9 mouse cellular contexts compared by ENCODE assay signal in the genomic region with DNA sequence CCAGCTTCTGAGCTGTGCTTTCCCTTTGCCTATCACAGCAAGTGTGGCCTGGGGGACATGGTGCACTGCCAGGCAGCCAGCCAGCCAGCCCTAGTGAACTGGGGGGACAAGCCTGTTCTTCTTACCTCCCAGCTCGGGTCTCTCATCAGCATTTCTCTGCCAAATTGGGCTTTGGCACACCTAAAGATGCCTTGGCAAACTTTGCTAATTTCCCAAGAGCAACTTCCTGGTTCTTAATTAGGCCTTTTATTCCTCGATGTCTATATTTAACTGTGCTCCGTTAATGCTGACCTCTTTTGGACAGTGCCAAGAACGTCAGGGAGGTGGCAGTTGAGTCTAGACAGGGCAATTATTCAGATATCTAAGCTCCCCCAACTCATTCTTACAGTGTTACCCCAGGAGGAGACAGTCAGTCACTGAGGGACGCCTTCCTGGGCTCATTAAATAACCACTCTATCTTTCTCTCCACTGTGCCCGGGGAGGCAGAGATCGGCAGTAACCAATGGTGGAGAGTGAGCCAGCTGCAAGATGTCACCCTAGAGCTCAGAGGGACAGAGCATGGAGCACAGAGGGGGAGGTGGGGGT.
DNase-seq lines count a peak whose midpoint lies in the region; ATAC-seq and TF ChIP-seq lines count a peak whose summit lies in the region.
"Had no signal": no experiment of that assay in that cellular context is flagged by ENCODE, and none has a peak within 500 bp of the region (broad histone marks: within the 10 kb centered on the region; RNA-seq: fewer than 3 reads in every experiment).

No protein-coding gene starts in this region.

- no peak overlapping the region for H3K4me2 ChIP-seq in forebrain, embryonic 12.5 days
- H3K4me2 ChIP-seq in forebrain, embryonic 11.5 days (ENCODE audit: low read depth, low read length, severe bottlenecking) = no peak overlapping the region
- no peak overlapping the region for H3K4me2 ChIP-seq in lung, embryonic 16.5 days (ENCODE audit: low read depth, low read length)
- peak overlapping the region; percentile 21; the same call in 1 of the 2 replicates for H3K4me2 ChIP-seq in heart, postnatal 0 days (ENCODE audit: low read depth, low read length)
- no peak overlapping the region for H3K4me2 ChIP-seq in midbrain, embryonic 14.5 days (ENCODE audit: low read length)

- no peak for TF ChIP-seq CTCF in heart, postnatal 0 days (IDR thresholded peaks at IDR 0.05; ENCODE audit: low read depth)

- H3K4me3 ChIP-seq in forebrain, embryonic 12.5 days (replicated peaks) = no peak overlapping the region
- no peak overlapping the region for H3K4me3 ChIP-seq in forebrain, embryonic 11.5 days (ENCODE audit: low read depth, low read length)
- no peak overlapping the region for H3K4me3 ChIP-seq in lung, embryonic 16.5 days (ENCODE audit: low read length)
- no peak overlapping the region for H3K4me3 ChIP-seq in heart, postnatal 0 days (ENCODE audit: low read depth, low read length)
- H3K4me3 ChIP-seq in midbrain, embryonic 14.5 days (replicated peaks; ENCODE audit: low read depth, low read length) = no peak overlapping the region

- no peaks in the 10 kb centered on the region for H3K9me3 ChIP-seq in forebrain, embryonic 12.5 days
- no peaks in the 10 kb centered on the region for H3K9me3 ChIP-seq in forebrain, embryonic 11.5 days (ENCODE audit: control insufficient read depth, low read length)
- H3K9me3 ChIP-seq in lung, embryonic 16.5 days (ENCODE audit: control insufficient read depth, low read length) = no peaks in the 10 kb centered on the region
- no peaks in the 10 kb centered on the region for H3K9me3 ChIP-seq in heart, postnatal 0 days (replicated peaks; ENCODE audit: control insufficient read depth, low read length)
- H3K9me3 ChIP-seq in midbrain, embryonic 14.5 days (ENCODE audit: control insufficient read depth, low read length) = no peaks in the 10 kb centered on the region

- H3K36me3 ChIP-seq in forebrain, embryonic 12.5 days (replicated peaks) = no peaks in the 10 kb centered on the region
- H3K36me3 ChIP-seq in forebrain, embryonic 11.5 days (ENCODE audit: control insufficient read depth, insufficient read depth, low read length) = no peaks in the 10 kb centered on the region
- H3K36me3 ChIP-seq in lung, embryonic 16.5 days (ENCODE audit: control insufficient read depth, insufficient read depth, low read length) = no peaks in the 10 kb centered on the region
- no peaks in the 10 kb centered on the region for H3K36me3 ChIP-seq in heart, postnatal 0 days (replicated peaks; ENCODE audit: control insufficient read depth, insufficient read depth, low read length)
- H3K36me3 ChIP-seq in midbrain, embryonic 14.5 days (ENCODE audit: control insufficient read depth, insufficient read depth, low read length) = no peaks in the 10 kb centered on the region

- DNase-seq in forebrain, embryonic 11.5 days (ENCODE audit: low spot score) = no peak
- DNase-seq in lung, postnatal 25 days (ENCODE audit: low spot score) = no peak
- DNase-seq in heart, postnatal 0 days (ENCODE audit: low spot score) = peak; percentile 77
- DNase-seq in midbrain, embryonic 14.5 days = peak; percentile 34
- no peak for DNase-seq in adrenal gland, adult 8-10 months
- no peak for DNase-seq in embryo, embryonic 10.5 days (ENCODE audit: low spot score)
- DNase-seq: B cell, adult 2 months had no signal

- ATAC-seq in forebrain, embryonic 12.5 days (ENCODE audit: low FRiP score) = peak; percentile 71; the same call in 1 of the 2 replicates
- ATAC-seq in forebrain, embryonic 11.5 days (replicated peaks; ENCODE audit: low FRiP score) = no peak
- ATAC-seq in lung, embryonic 16.5 days (ENCODE audit: low read depth) = peak; percentile 78
- peak; percentile 98 for ATAC-seq in heart, postnatal 0 days (ENCODE audit: insufficient read depth, low read depth)
- ATAC-seq in midbrain, embryonic 14.5 days (ENCODE audit: low FRiP score, low TSS enrichment) = no peak

- no peaks in the 10 kb centered on the region for H3K27me3 ChIP-seq in forebrain, embryonic 12.5 days
- no peaks in the 10 kb centered on the region for H3K27me3 ChIP-seq in forebrain, embryonic 11.5 days (ENCODE audit: control insufficient read depth, insufficient read depth, low read length)
- H3K27me3 ChIP-seq in lung, embryonic 16.5 days (ENCODE audit: control insufficient read depth, insufficient read depth, low read depth, low read length) = no peaks in the 10 kb centered on the region
- no peaks in the 10 kb centered on the region for H3K27me3 ChIP-seq in heart, postnatal 0 days (ENCODE audit: control insufficient read depth, insufficient read depth, low read length)
- H3K27me3 ChIP-seq in midbrain, embryonic 14.5 days (ENCODE audit: control insufficient read depth, insufficient read depth, low read length) = no peaks in the 10 kb centered on the region

- no peak overlapping the region for H3K9ac ChIP-seq in forebrain, embryonic 12.5 days
- H3K9ac ChIP-seq in forebrain, embryonic 11.5 days (ENCODE audit: low read length) = no peak overlapping the region
- H3K9ac ChIP-seq in lung, embryonic 16.5 days (ENCODE audit: low read length) = no peak overlapping the region
- H3K9ac ChIP-seq in heart, postnatal 0 days (replicated peaks; ENCODE audit: low read depth, low read length) = no peak overlapping the region
- H3K9ac ChIP-seq in midbrain, embryonic 14.5 days (replicated peaks; ENCODE audit: low read length) = no peak overlapping the region

- no peaks in the 10 kb centered on the region for H3K4me1 ChIP-seq in forebrain, embryonic 12.5 days
- H3K4me1 ChIP-seq in forebrain, embryonic 11.5 days (replicated peaks; ENCODE audit: control insufficient read depth, insufficient read depth, low read length) = no peaks in the 10 kb centered on the region
- no peaks in the 10 kb centered on the region for H3K4me1 ChIP-seq in lung, embryonic 16.5 days (replicated peaks; ENCODE audit: control insufficient read depth, insufficient read depth, low read length)
- peaks cover 13% of the 10 kb centered on the region; the same call in 1 of the 2 replicates for H3K4me1 ChIP-seq in heart, postnatal 0 days (ENCODE audit: control insufficient read depth, insufficient read depth)
- no peaks in the 10 kb centered on the region for H3K4me1 ChIP-seq in midbrain, embryonic 14.5 days (ENCODE audit: control insufficient read depth, insufficient read depth, low read length)

- 0 out of 2 replicates have a peak, but pooled peaks have one; percentile 49 for TF ChIP-seq EP300 in heart, postnatal 0 days (IDR thresholded peaks at IDR 0.05; ENCODE audit: low read depth)

- H3K27ac ChIP-seq in forebrain, embryonic 12.5 days = no peak overlapping the region
- no peak overlapping the region for H3K27ac ChIP-seq in forebrain, embryonic 11.5 days (ENCODE audit: low read depth, low read length)
- H3K27ac ChIP-seq in lung, embryonic 16.5 days (ENCODE audit: low read length) = no peak overlapping the region
- H3K27ac ChIP-seq in heart, postnatal 0 days (ENCODE audit: low read depth) = peak overlapping the region; percentile 77
- H3K27ac ChIP-seq in midbrain, embryonic 14.5 days (replicated peaks; ENCODE audit: low read depth, low read length) = no peak overlapping the region

- WGBS in forebrain, embryonic 12.5 days = 71% methylated on average over 7 of the region's 7 CpGs
- WGBS in forebrain, embryonic 11.5 days = 71% methylated on average over 7 of the region's 7 CpGs
- WGBS in lung, embryonic 16.5 days = 38% methylated on average over 7 of the region's 7 CpGs
- 16% methylated on average over 7 of the region's 7 CpGs for WGBS in heart, postnatal 0 days
- WGBS in midbrain, embryonic 14.5 days = 73% methylated on average over 7 of the region's 7 CpGs

Comparison
In these comparisons a context has a peak if more than half of its experiments do, and no peak if none do; other contexts are left out.
1. ATAC-seq: peak in forebrain, embryonic 12.5 days (single experiment), lung, embryonic 16.5 days (single experiment) and heart, postnatal 0 days (single experiment); none in forebrain, embryonic 11.5 days (single experiment) and midbrain, embryonic 14.5 days (single experiment).
2. DNase-seq: peak in heart, postnatal 0 days (single experiment) and midbrain, embryonic 14.5 days (single experiment); none in forebrain, embryonic 11.5 days (single experiment), lung, postnatal 25 days (single experiment), adrenal gland, adult 8-10 months (single experiment) and embryo, embryonic 10.5 days (single experiment).